Mouse (Mus musculus) brain, embryonic 18.5 days (tissue): Measurements from ENCODE around the gene Cd274.
A peak's percentile ranks its signal among the peaks of the same experiment; 100 is the strongest.

Experiments used
- DNase-seq: peaks from one replicate; pipeline ENCODE4 v3.0.0-alpha.2; 2012; ENCODE audit warnings: low read depth, low spot score

The Cd274 gene

GRCm38 (mm10) chr19:29364076-29364475, 3.2 kb upstream of the Cd274 start:
- no peak for DNase-seq

GRCm38 (mm10) chr19:29365105-29365504, 2.1 kb upstream of the Cd274 start:
- DNase-seq: no peak

GRCm38 (mm10) chr19:29366226-29366968, 858 bp upstream of the Cd274 start:
- DNase-seq: no peak

GRCm38 (mm10) chr19:29368041-29368440, 786 bp downstream of the Cd274 start:
- no peak for DNase-seq

- no peak for DNase-seq
These were observed 1.5 kb downstream of the Cd274 start for GRCm38 (mm10) chr19:29368671-29369309.

GRCm38 (mm10) chr19:29370112-29370511, 2.9 kb downstream of the Cd274 start:
- no peak for DNase-seq

GRCm38 (mm10) chr19:29370545-29371283, 3.5 kb downstream of the Cd274 start:
- DNase-seq: no peak

- no peak for DNase-seq
These were observed 4.2 kb downstream of the Cd274 start for GRCm38 (mm10) chr19:29371284-29372081.

- peak; percentile 37 for DNase-seq
These were observed 4.9 kb downstream of the Cd274 start for GRCm38 (mm10) chr19:29372138-29372537.

- DNase-seq: no peak
These were observed 5.4 kb downstream of the Cd274 start for GRCm38 (mm10) chr19:29372621-29373020.

GRCm38 (mm10) chr19:29373438-29373837, 6.2 kb downstream of the Cd274 start:
- DNase-seq: no peak

- no peak for DNase-seq
These were observed 7.7 kb downstream of the Cd274 start for GRCm38 (mm10) chr19:29374947-29375346.

GRCm38 (mm10) chr19:29376382-29376781, 9.1 kb downstream of the Cd274 start:
- no peak for DNase-seq

GRCm38 (mm10) chr19:29379839-29380603, 12.8 kb downstream of the Cd274 start:
- no peak for DNase-seq

GRCm38 (mm10) chr19:29383368-29383767, 16.1 kb downstream of the Cd274 start:
- DNase-seq: no peak

- no peak for DNase-seq
These were observed 17.2 kb downstream of the Cd274 start for GRCm38 (mm10) chr19:29384412-29384811.

GRCm38 (mm10) chr19:29384994-29385393, 17.7 kb downstream of the Cd274 start:
- no peak for DNase-seq

GRCm38 (mm10) chr19:29385822-29386221, 18.6 kb downstream of the Cd274 start:
- no peak for DNase-seq

GRCm38 (mm10) chr19:29388818-29389217, 21.6 kb downstream of the Cd274 start:
- no peak for DNase-seq

GRCm38 (mm10) chr19:29390483-29390882, 23.2 kb downstream of the Cd274 start:
- DNase-seq: no peak

- no peak for DNase-seq
These were observed 24.0 kb downstream of the Cd274 start for GRCm38 (mm10) chr19:29391279-29391678.
